Mouse (Mus musculus) C2C12 (cell line): ENCODE measurements around the gene S100a1. TPM values are rescaled to one million over a fixed set of nuclear protein-coding genes. Genes with fewer than 3 reads are reported as not detected.
A peak's percentile ranks its signal among the peaks of the same experiment; 100 is the strongest.

Source experiments
- H3K27me3 ChIP-seq: one replicate; pipeline ENCODE4 v1.6.1; 2011; ENCODE audit not compliant: control insufficient read depth, insufficient read depth, insufficient read length
- H3K36me3 ChIP-seq: one replicate; pipeline ENCODE4 v1.6.1; 2011; ENCODE audit not compliant: control insufficient read depth, insufficient read depth
- H3K4me3 ChIP-seq: one replicate; pipeline ENCODE4 v1.5.1; 2011; ENCODE audit warnings: mild to moderate bottlenecking, control low read depth; ENCODE audit not compliant: poor library complexity, insufficient read depth, severe bottlenecking
- H3K79me2 ChIP-seq: one replicate; pipeline ENCODE4 v1.6.1; 2011; ENCODE audit not compliant: control insufficient read depth, insufficient read depth
- H3K79me3 ChIP-seq: one replicate; pipeline ENCODE4 v1.6.1; 2011; ENCODE audit warnings: low read depth, control low read depth
- H3ac ChIP-seq: one replicate; pipeline ENCODE3; 2011; ENCODE audit warnings: low read depth; ENCODE audit not compliant: control insufficient read depth, insufficient read length
- CEBPB ChIP-seq: IDR thresholded peaks from one replicate; pipeline ENCODE4 v1.6.1; 2011; ENCODE audit warnings: low read depth, mild to moderate bottlenecking, control low read depth, moderate library complexity
- CTCF ChIP-seq: IDR thresholded peaks from one replicate; pipeline ENCODE4 v1.5.1; 2011; ENCODE audit not compliant: control insufficient read depth, insufficient read depth, insufficient read length
- FOSL1 ChIP-seq: IDR thresholded peaks from one replicate; pipeline ENCODE4 v1.8.0; 2011; ENCODE audit warnings: mild to moderate bottlenecking, low read length; ENCODE audit not compliant: poor library complexity, insufficient read depth, severe bottlenecking
- MAX ChIP-seq: IDR thresholded peaks from one replicate; pipeline ENCODE4 v1.6.1; 2011; ENCODE audit warnings: mild to moderate bottlenecking, control low read depth
- MYOD1 ChIP-seq: IDR thresholded peaks from one replicate; pipeline ENCODE4 v1.6.1; 2011; ENCODE audit warnings: low read depth; ENCODE audit not compliant: control insufficient read depth, insufficient read length
- MYOG ChIP-seq: IDR thresholded peaks from one replicate; pipeline ENCODE4 v1.6.1; 2011; ENCODE audit not compliant: control insufficient read depth, insufficient read length; ENCODE audit errors: extremely low read depth
- USF1 ChIP-seq: IDR thresholded peaks from one replicate; pipeline ENCODE4 v1.6.1; 2011; ENCODE audit warnings: low read depth, mild to moderate bottlenecking, control low read depth, moderate library complexity
- polyA plus RNA-seq: library from polyadenylated mRNA; unstranded; fragments of >200 nt; fragmentation: generic; extraction: Trizol; gene quantifications from one replicate; pipeline ENCODE4 v1.2.1, GENCODE M21; 2012; ENCODE audit warnings: missing spikeins

S100a1 gene
- polyA plus RNA-seq, 1 experiment = 96.0 TPM

GRCm38 (mm10) chr3:90508950-90509746, 5.0 kb downstream of the S100a1 start, which contains the start of gene Chtop:
Chtop (minus strand) TSS chr3:90509498.
- Histone ChIP-seq H3K27me3 (no peaks in the 10 kb centered on the region), H3K36me3 (peaks cover 41% of the 10 kb centered on the region), H3ac (peak within 1 kb of the TSS; percentile 67), H3K79me2 (peaks cover 71% of the 10 kb centered on the region), H3K79me3 (peaks cover 48% of the 10 kb centered on the region), H3K4me3 (peak within 1 kb of the TSS; percentile 84)
- TF ChIP-seq MAX (peak; percentile 26), MYOG (no peak), USF1 (no peak), FOSL1 (no peak), MYOD1 (no peak), CEBPB (no peak)

DNA sequence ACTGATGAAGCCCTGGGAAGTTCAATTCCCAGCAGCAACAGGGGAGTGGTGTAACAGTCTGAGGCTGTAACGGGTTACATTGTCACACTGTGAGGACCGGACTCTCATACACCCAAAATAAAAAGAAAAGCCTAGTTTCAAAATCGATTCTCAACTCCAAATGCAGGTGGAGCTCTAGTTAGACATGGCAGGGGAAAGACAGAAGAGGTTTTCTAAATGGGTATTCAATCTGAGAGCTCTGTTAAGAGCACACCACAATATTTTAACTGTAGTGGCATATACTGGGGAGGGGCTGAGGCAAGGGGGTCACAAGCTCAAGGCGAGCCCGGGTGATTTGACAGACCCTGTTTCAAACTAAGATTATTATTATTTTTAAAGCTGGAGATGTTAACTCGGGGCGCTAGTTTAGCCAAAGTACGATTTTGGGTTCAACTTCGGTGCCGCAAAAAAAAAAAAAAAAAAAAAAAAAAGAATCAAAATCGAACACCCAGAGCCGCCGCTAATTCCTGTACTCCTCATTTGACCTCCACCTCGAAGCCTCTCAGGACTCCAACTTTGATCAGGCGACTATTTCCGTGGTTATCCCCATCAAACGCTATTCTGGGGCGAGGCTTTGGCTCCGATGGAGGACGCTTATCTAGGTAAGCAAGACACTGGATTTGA, 5.8 kb downstream of the S100a1 start:
- TF ChIP-seq CEBPB (no peak), USF1 (no peak), MYOG (no peak), CTCF (no peak), FOSL1 (no peak), MAX (no peak), MYOD1 (no peak)
- H3K36me3 ChIP-seq = peaks cover 49% of the 10 kb centered on the region
- H3K79me3 ChIP-seq = peaks cover 55% of the 10 kb centered on the region
- H3K4me3 ChIP-seq = peak overlapping the region; percentile 84
- no peaks in the 10 kb centered on the region for H3K27me3 ChIP-seq
- peak overlapping the region; percentile 67 for H3ac ChIP-seq
- peaks cover 71% of the 10 kb centered on the region for H3K79me2 ChIP-seq

DNA sequence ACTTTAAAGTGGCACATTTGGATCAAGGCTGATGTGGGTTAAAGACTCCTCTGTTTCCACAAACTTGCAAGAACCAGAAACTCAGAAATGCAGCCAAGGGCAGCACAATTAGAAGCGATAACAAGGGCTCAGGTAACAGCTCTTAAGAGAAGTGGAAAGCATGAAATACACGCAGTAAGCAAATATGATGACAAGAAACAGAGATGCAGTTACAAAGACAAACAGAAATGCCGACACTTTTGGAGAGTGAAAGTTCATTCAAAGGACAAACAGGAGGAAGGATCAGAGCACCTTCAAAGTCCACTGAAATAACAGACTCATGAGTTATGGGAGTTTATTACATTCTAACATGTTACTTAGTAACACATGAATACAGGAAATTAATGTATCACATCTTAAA, 7.8 kb downstream of the S100a1 start:
- Histone ChIP-seq H3K36me3 (peaks cover 69% of the 10 kb centered on the region), H3K79me2 (peaks cover 83% of the 10 kb centered on the region), H3K79me3 (peaks cover 60% of the 10 kb centered on the region), H3K4me3 (no peak overlapping the region), H3K27me3 (no peaks in the 10 kb centered on the region), H3ac (no peak overlapping the region)
- no peak for TF ChIP-seq CTCF
- no peak for TF ChIP-seq MYOG
- no peak for TF ChIP-seq MAX
- no peak for TF ChIP-seq FOSL1
- no peak for TF ChIP-seq MYOD1
- no peak for TF ChIP-seq USF1
- TF ChIP-seq CEBPB = no peak

- peaks cover 73% of the 10 kb centered on the region for H3K36me3 ChIP-seq
- H3K27me3 ChIP-seq = no peaks in the 10 kb centered on the region
- peaks cover 62% of the 10 kb centered on the region for H3K79me3 ChIP-seq
- H3ac ChIP-seq = no peak overlapping the region
- peaks cover 80% of the 10 kb centered on the region for H3K79me2 ChIP-seq
- no peak overlapping the region for H3K4me3 ChIP-seq
- no peak for TF ChIP-seq FOSL1
- TF ChIP-seq CTCF = no peak
- no peak for TF ChIP-seq MYOD1
- no peak for TF ChIP-seq CEBPB
- no peak for TF ChIP-seq MYOG
- no peak for TF ChIP-seq USF1
These were observed 9.0 kb downstream of the S100a1 start for GRCm38 (mm10) chr3:90505216-90505615.

- Histone ChIP-seq H3K79me2 (peaks cover 73% of the 10 kb centered on the region), H3K79me3 (peaks cover 57% of the 10 kb centered on the region), H3K4me3 (no peak overlapping the region), H3K27me3 (no peaks in the 10 kb centered on the region), H3K36me3 (peaks cover 91% of the 10 kb centered on the region), H3ac (no peak overlapping the region)
- no peak for TF ChIP-seq MYOG
- TF ChIP-seq CTCF = no peak
- no peak for TF ChIP-seq MAX
- TF ChIP-seq USF1 = no peak
- no peak for TF ChIP-seq MYOD1
- no peak for TF ChIP-seq FOSL1
- no peak for TF ChIP-seq CEBPB
These were observed 10.7 kb downstream of the S100a1 start for GRCm38 (mm10) chr3:90503444-90503843.

- no peak overlapping the region for H3ac ChIP-seq
- peaks cover 83% of the 10 kb centered on the region for H3K36me3 ChIP-seq
These were observed 16.6 kb downstream of the S100a1 start for GRCm38 (mm10) chr3:90497597-90497996.

More at GRCm38 (mm10) chr3:90497597-90497996, 16.6 kb downstream of the S100a1 start:
- Histone ChIP-seq H3K4me3 (no peak overlapping the region), H3K79me3 (peaks cover 8% of the 10 kb centered on the region), H3K79me2 (peaks cover 15% of the 10 kb centered on the region), H3K27me3 (no peaks in the 10 kb centered on the region)
- TF ChIP-seq CEBPB (no peak), MYOG (no peak), USF1 (no peak), FOSL1 (no peak), MAX (no peak), MYOD1 (no peak), CTCF (no peak)
